Mouse (Mus musculus) liver, embryonic 11.5 days (tissue): ENCODE measurements around the gene Tmigd3. TPM values are rescaled to one million over a fixed set of nuclear protein-coding genes. Genes with fewer than 3 reads are reported as not detected.

Experiments used
- polyA plus RNA-seq: library from polyadenylated mRNA; unstranded; fragments of >200 nt; fragmentation: Nextera tagmentation; extraction: Ambion mirVana; gene quantifications from 2 replicates; pipeline ENCODE4 v1.2.1, GENCODE M21; 2014

The Tmigd3 gene
- polyA plus RNA-seq, 1 experiment from 2014 or later = 0.27 TPM

Other genes with a start within 250 kb of the Tmigd3 start
- 41.0 and 45.9 TPM in 2 replicates for gene Ddx20, start 183.3 kb upstream of the Tmigd3 start, polyA plus RNA-seq
- 0.23 and 0.36 TPM in 2 replicates for gene Inka2, start 166.3 kb upstream of the Tmigd3 start, polyA plus RNA-seq
- gene Rap1a, start 69.6 kb upstream of the Tmigd3 start, polyA plus RNA-seq = 114 and 121 TPM in 2 replicates
- 0.36 and 0.92 TPM in 2 replicates for gene Adora3, start within 50 bp of the Tmigd3 start, polyA plus RNA-seq
- 5.6 and 5.9 TPM in 2 replicates for gene I830077J02Rik, start 61.8 kb downstream of the Tmigd3 start, polyA plus RNA-seq
- 154 and 167 TPM in 2 replicates for gene Wdr77, start 88.5 kb downstream of the Tmigd3 start, polyA plus RNA-seq
- 499 and 512 TPM in 2 replicates for gene Atp5f1, start 89.2 kb downstream of the Tmigd3 start, polyA plus RNA-seq
- gene Ovgp1, start 102.8 kb downstream of the Tmigd3 start, polyA plus RNA-seq = 1.0 and 1.7 TPM in 2 replicates
- gene Pifo, start 143.7 kb downstream of the Tmigd3 start, polyA plus RNA-seq = not detected in 2 replicates
- not detected in 2 replicates for gene Chil5, start 161.9 kb downstream of the Tmigd3 start, polyA plus RNA-seq
- not detected in 2 replicates for gene Chia1, start 242.3 kb downstream of the Tmigd3 start, polyA plus RNA-seq